Mouse (Mus musculus) MEL (cell line): ENCODE data around the gene Pank1. TPM values are rescaled to one million over a fixed set of nuclear protein-coding genes. Genes with fewer than 3 reads are reported as not detected.
A peak's percentile ranks its signal among the peaks of the same experiment; 100 is the strongest.

Experiments used
- DNase-seq: peaks from one replicate; pipeline ENCODE4 v3.0.0; 2011; ENCODE audit warnings: low read depth, low spot score
- H3K27ac ChIP-seq: 2 replicates; pipeline ENCODE4 v1.5.1; 2012; ENCODE audit warnings: low read depth, mild to moderate bottlenecking, control low read depth, low read length, moderate library complexity; ENCODE audit not compliant: control insufficient read depth
- H3K27me3 ChIP-seq, 2 experiments: fragments of 150-350 bp in 1 of 2; sonication (generic) in 1 of 2; 2 replicates each; pipeline ENCODE4 v1.6.1; 2012; ENCODE audit warnings: low read length in 2 of 2, mild to moderate bottlenecking in 2 of 2, improper control_type of control experiment in 1 of 2, moderate library complexity in 1 of 2; ENCODE audit not compliant: insufficient read depth in 2 of 2, control insufficient read depth in 1 of 2
- H3K36me3 ChIP-seq, 2 experiments: 2 replicates each; pipeline ENCODE4 v1.6.1; 2012 to 2014; ENCODE audit warnings: low read length in 2 of 2, improper control_type of control experiment in 1 of 2, inconsistent platforms in 1 of 2, mild to moderate bottlenecking in 1 of 2; ENCODE audit not compliant: insufficient read depth in 2 of 2, control insufficient read depth in 1 of 2
- H3K4me1 ChIP-seq, 2 experiments: fragments of 150-350 bp in 1 of 2; sonication (generic) in 1 of 2; 2 replicates each; pipeline ENCODE4 v1.6.1; 2012; ENCODE audit warnings: low read length in 2 of 2, improper control_type of control experiment in 1 of 2, mild to moderate bottlenecking in 1 of 2; ENCODE audit not compliant: insufficient read depth in 2 of 2, control insufficient read depth in 1 of 2
- H3K4me3 ChIP-seq, 2 experiments: fragments of 150-350 bp in 1 of 2; sonication (generic) in 1 of 2; 2 replicates each; pipeline ENCODE4 v1.5.1; 2012; ENCODE audit warnings: low read depth in 2 of 2, low read length in 2 of 2, mild to moderate bottlenecking in 2 of 2, moderate library complexity in 2 of 2, control low read depth in 1 of 2, improper control_type of control experiment in 1 of 2; ENCODE audit not compliant: control insufficient read depth in 1 of 2, insufficient read depth in 1 of 2
- H3K79me2 ChIP-seq: 2 replicates; pipeline ENCODE4 v1.6.1; 2012; ENCODE audit warnings: mild to moderate bottlenecking, low read length, moderate library complexity; ENCODE audit not compliant: control insufficient read depth, poor library complexity, insufficient read depth
- H3K9ac ChIP-seq: 2 replicates; pipeline ENCODE4 v1.6.1; 2012; ENCODE audit warnings: low read depth, mild to moderate bottlenecking, control low read depth, low read length, moderate library complexity; ENCODE audit not compliant: control insufficient read depth, poor library complexity, severe bottlenecking
- H3K9me3 ChIP-seq: fragments of 150-350 bp; sonication (generic); replicated peaks from 2 replicates; pipeline ENCODE4 v1.6.1; 2012; ENCODE audit warnings: mild to moderate bottlenecking, low read length, improper control_type of control experiment, moderate library complexity; ENCODE audit not compliant: insufficient read depth
- CHD2 ChIP-seq: IDR thresholded peaks from 2 replicates; pipeline ENCODE4 v1.6.1; 2011; ENCODE audit warnings: low read length, improper control_type of control experiment
- CTCF ChIP-seq, 3 experiments: IDR thresholded peaks in 2 of 3; conservative IDR thresholded peaks in 1 of 3; 2 replicates each; pipeline ENCODE4 v1.5.1; 2011 to 2012; ENCODE audit warnings: low read length in 3 of 3, low read depth in 2 of 3, mild to moderate bottlenecking in 2 of 3, improper control_type of control experiment in 1 of 3, inconsistent platforms in 1 of 3, mixed read lengths in 1 of 3, moderate library complexity in 1 of 3; ENCODE audit not compliant: control insufficient read depth in 1 of 3, insufficient read depth in 1 of 3, poor library complexity in 1 of 3, severe bottlenecking in 1 of 3
- E2F4 ChIP-seq: IDR thresholded peaks from 2 replicates; pipeline ENCODE4 v1.6.1; 2011; ENCODE audit warnings: low read depth, low read length, improper control_type of control experiment, borderline replicate concordance
- ELF1 ChIP-seq: IDR thresholded peaks from 2 replicates; pipeline ENCODE4 v1.6.1; 2014; ENCODE audit warnings: low read depth, mild to moderate bottlenecking, inconsistent platforms, low read length, improper control_type of control experiment, moderate library complexity
- EP300 ChIP-seq, 2 experiments: IDR thresholded peaks; 2 replicates each; pipeline ENCODE4 v1.6.1; 2011; ENCODE audit warnings: improper control_type of control experiment in 2 of 2, low read length in 2 of 2, low read depth in 1 of 2, mild to moderate bottlenecking in 1 of 2
- ETS1 ChIP-seq: IDR thresholded peaks from 2 replicates; pipeline ENCODE4 v1.6.1; 2012; ENCODE audit warnings: low read depth, mild to moderate bottlenecking, inconsistent platforms, low read length, improper control_type of control experiment, moderate library complexity
- GABPA ChIP-seq: IDR thresholded peaks from 2 replicates; pipeline ENCODE4 v1.6.1; 2012; ENCODE audit warnings: low read depth, mild to moderate bottlenecking, inconsistent platforms, low read length, improper control_type of control experiment, moderate library complexity
- GATA1 ChIP-seq: IDR thresholded peaks from 2 replicates; pipeline ENCODE4 v1.6.1; 2011; ENCODE audit warnings: low read depth, low read length, improper control_type of control experiment
- HCFC1 ChIP-seq: IDR thresholded peaks from 2 replicates; pipeline ENCODE4 v1.6.1; 2012; ENCODE audit warnings: low read depth, mild to moderate bottlenecking, inconsistent platforms, low read length, improper control_type of control experiment, moderate library complexity
- JUND ChIP-seq: IDR thresholded peaks from 2 replicates; pipeline ENCODE4 v1.6.1; 2011; ENCODE audit warnings: low read depth, mild to moderate bottlenecking, improper control_type of control experiment, low read length
- KAT2A ChIP-seq: conservative IDR thresholded peaks from 2 replicates; pipeline ENCODE4 v1.6.1; 2012; ENCODE audit warnings: low read depth, low read length, improper control_type of control experiment, inconsistent platforms
- MAX ChIP-seq: IDR thresholded peaks from 2 replicates; pipeline ENCODE4 v1.6.1; 2011; ENCODE audit warnings: low read length, improper control_type of control experiment
- MAZ ChIP-seq: IDR thresholded peaks from 2 replicates; pipeline ENCODE4 v1.6.1; 2012; ENCODE audit warnings: low read depth, mild to moderate bottlenecking, inconsistent platforms, low read length, improper control_type of control experiment
- MEF2A ChIP-seq: IDR thresholded peaks from 2 replicates; pipeline ENCODE4 v1.6.1; 2014; ENCODE audit warnings: low read depth, mild to moderate bottlenecking, inconsistent platforms, low read length, improper control_type of control experiment; ENCODE audit not compliant: poor library complexity, insufficient replicate concordance, severe bottlenecking; ENCODE audit errors: extremely low read depth
- MXI1 ChIP-seq: IDR thresholded peaks from 2 replicates; pipeline ENCODE4 v1.6.1; 2011; ENCODE audit warnings: mild to moderate bottlenecking, low read depth, low read length, improper control_type of control experiment
- MYB ChIP-seq: IDR thresholded peaks from 2 replicates; pipeline ENCODE4 v1.6.1; 2011; ENCODE audit warnings: mild to moderate bottlenecking, low read depth, low read length, improper control_type of control experiment
- MYC ChIP-seq: IDR thresholded peaks from 2 replicates; pipeline ENCODE4 v1.6.1; 2011; ENCODE audit warnings: low read depth, mild to moderate bottlenecking, low read length, improper control_type of control experiment, moderate library complexity
- NELFE ChIP-seq: IDR thresholded peaks from 2 replicates; pipeline ENCODE4 v1.6.1; 2011; ENCODE audit warnings: low read depth, low read length, improper control_type of control experiment
- NRF1 ChIP-seq: IDR thresholded peaks from 2 replicates; pipeline ENCODE4 v1.6.1; 2014; ENCODE audit warnings: low read depth, mild to moderate bottlenecking, inconsistent platforms, low read length, improper control_type of control experiment, moderate library complexity; ENCODE audit not compliant: poor library complexity, insufficient read depth, severe bottlenecking
- POLR2A ChIP-seq, 2 experiments: IDR thresholded peaks; 2 replicates each; pipeline ENCODE4 v1.6.1; 2011 to 2012; ENCODE audit warnings: low read length in 2 of 2, mild to moderate bottlenecking in 2 of 2, control low read depth in 1 of 2, improper control_type of control experiment in 1 of 2, low read depth in 1 of 2, moderate library complexity in 1 of 2; ENCODE audit not compliant: control insufficient read depth in 1 of 2, insufficient read depth in 1 of 2, poor library complexity in 1 of 2
- POLR2AphosphoS5 ChIP-seq: IDR thresholded peaks from 2 replicates; pipeline ENCODE4 v1.6.1; 2012; ENCODE audit warnings: low read depth, borderline replicate concordance, mild to moderate bottlenecking, inconsistent platforms, low read length, moderate library complexity, mixed read lengths
- RAD21 ChIP-seq: IDR thresholded peaks from 2 replicates; pipeline ENCODE4 v1.6.1; 2011; ENCODE audit warnings: mild to moderate bottlenecking, low read depth, low read length, improper control_type of control experiment
- RCOR1 ChIP-seq: IDR thresholded peaks from 2 replicates; pipeline ENCODE4 v1.6.1; 2012; ENCODE audit warnings: low read depth, mild to moderate bottlenecking, inconsistent platforms, low read length, improper control_type of control experiment
- SIN3A ChIP-seq: IDR thresholded peaks from 2 replicates; pipeline ENCODE4 v1.6.1; 2012; ENCODE audit warnings: low read length, improper control_type of control experiment, inconsistent platforms
- SMC3 ChIP-seq: IDR thresholded peaks from 2 replicates; pipeline ENCODE4 v1.6.1; 2011; ENCODE audit warnings: low read depth, low read length, improper control_type of control experiment
- TAL1 ChIP-seq: IDR thresholded peaks from 2 replicates; pipeline ENCODE4 v1.6.1; 2012; ENCODE audit warnings: mild to moderate bottlenecking, inconsistent platforms, low read length, moderate library complexity, mixed read lengths
- TBP ChIP-seq: IDR thresholded peaks from 2 replicates; pipeline ENCODE4 v1.8.0; 2011; ENCODE audit warnings: low read depth, low read length, improper control_type of control experiment
- UBTF ChIP-seq: IDR thresholded peaks from 2 replicates; pipeline ENCODE4 v1.6.1; 2012; ENCODE audit warnings: low read depth, mild to moderate bottlenecking, inconsistent platforms, low read length, improper control_type of control experiment, moderate library complexity, borderline replicate concordance; ENCODE audit not compliant: insufficient read depth
- USF1 ChIP-seq: IDR thresholded peaks from 2 replicates; pipeline ENCODE4 v1.6.1; 2014; ENCODE audit warnings: low read depth, mild to moderate bottlenecking, inconsistent platforms, low read length, improper control_type of control experiment, moderate library complexity
- USF2 ChIP-seq, 2 experiments: IDR thresholded peaks; 2 replicates each; pipeline ENCODE4 v1.6.1; 2011 to 2012; ENCODE audit warnings: improper control_type of control experiment in 2 of 2, low read length in 2 of 2, borderline replicate concordance in 1 of 2, inconsistent platforms in 1 of 2, low read depth in 1 of 2, mild to moderate bottlenecking in 1 of 2; ENCODE audit not compliant: insufficient read depth in 1 of 2
- ZKSCAN1 ChIP-seq: IDR thresholded peaks from 2 replicates; pipeline ENCODE4 v1.6.1; 2012; ENCODE audit warnings: low read depth, mild to moderate bottlenecking, inconsistent platforms, low read length, improper control_type of control experiment, moderate library complexity
- ZMIZ1 ChIP-seq: IDR thresholded peaks from 2 replicates; pipeline ENCODE4 v1.6.1; 2012; ENCODE audit warnings: low read depth, mild to moderate bottlenecking, inconsistent platforms, low read length, improper control_type of control experiment, moderate library complexity
- polyA plus RNA-seq, 2 experiments: library from polyadenylated mRNA; stranded (reverse) in 1 of 2; unstranded in 1 of 2; fragments of >175 nt in 1 of 2; fragments of >200 nt in 1 of 2; gene quantifications; 2 replicates each; pipeline versions ENCODE4 v1.2.1 to v1.2.4; 2012; ENCODE audit warnings: low replicate concordance in 2 of 2, low read depth in 1 of 2; ENCODE audit not compliant: insufficient read length in 2 of 2, insufficient read depth in 1 of 2, missing spikeins in 1 of 2
- total RNA-seq: library from RNA; depleted of rRNA; stranded (reverse); fragments of 300-350 nt; gene quantifications from 2 replicates; pipeline ENCODE4 v1.2.3, GENCODE M21; 2012

Gene Pank1
- total and polyA plus RNA-seq, 3 experiments = 7.2 to 7.6 TPM; not detected in 1

GRCm38 (mm10) chr19:34846508-34847038 is 32.7 kb downstream of the Pank1 start:
- peak overlapping the region; percentile 54 for H3K9ac ChIP-seq
- no peaks in the 10 kb centered on the region for H3K27me3 ChIP-seq
- peak; percentile 81 for DNase-seq
- peaks cover 33 to 58% of the 10 kb centered on the region in 2 experiments for H3K4me1 ChIP-seq
- peak overlapping the region; percentile 45 to 64 for H3K4me3 ChIP-seq
- peaks cover 8% of the 10 kb centered on the region for H3K79me2 ChIP-seq
- H3K27ac ChIP-seq = peak overlapping the region; percentile 96
- H3K36me3 ChIP-seq = peaks cover 0 to 63% of the 10 kb centered on the region in 2 experiments; a peak in 2 of 4 replicates
- no peak for TF ChIP-seq ELF1
- no peak for TF ChIP-seq POLR2AphosphoS5
- peak; percentile 5; the same call in 1 of the 2 replicates for TF ChIP-seq MAZ
- no peak for TF ChIP-seq GABPA
- no peak for TF ChIP-seq JUND
- no peak for TF ChIP-seq MXI1
- TF ChIP-seq MYB = no peak
- no peak for TF ChIP-seq USF1
- peak in 1 of 2 experiments; percentile 6; a peak in 2 of 4 replicates for TF ChIP-seq EP300 (IDR thresholded peaks at IDR 0.05; ENCODE audit: low read depth in 1 of 2, low read length in 2 of 2)
- no peak for TF ChIP-seq MAX
- no peak for TF ChIP-seq UBTF
- TF ChIP-seq USF2 (IDR thresholded peaks at IDR 0.05; ENCODE audit: borderline replicate concordance in 1 of 2, insufficient read depth in 1 of 2, low read depth in 1 of 2, low read length in 2 of 2) = no peak
- TF ChIP-seq RAD21 = no peak
- TF ChIP-seq KAT2A = no peak
- TF ChIP-seq SMC3 = no peak
- peak; percentile 22; the same call in 1 of the 2 replicates for TF ChIP-seq TBP
- TF ChIP-seq RCOR1 = no peak
- TF ChIP-seq ZKSCAN1 = no peak
- peak; percentile 13; the same call in 1 of the 2 replicates for TF ChIP-seq SIN3A
- peak; percentile 19; the same call in 1 of the 2 replicates for TF ChIP-seq ETS1
- no peak for TF ChIP-seq E2F4
- no peak for TF ChIP-seq MEF2A
- TF ChIP-seq NELFE = peak; percentile 30; the same call in 1 of the 2 replicates
- no peak for TF ChIP-seq ZMIZ1
- no peak for TF ChIP-seq CHD2
- no peak for TF ChIP-seq TAL1
- TF ChIP-seq POLR2A (IDR thresholded peaks at IDR 0.05; ENCODE audit: control insufficient read depth in 1 of 2, insufficient read depth in 1 of 2, low read depth in 1 of 2, low read length in 2 of 2, poor library complexity in 1 of 2) = peak in 1 of 2 experiments; percentile 58; a peak in 2 of 4 replicates
- TF ChIP-seq GATA1 = no peak
- peak; percentile 18; the same call in 1 of the 2 replicates for TF ChIP-seq HCFC1
- TF ChIP-seq MYC = peak; percentile 75
- peak; percentile 73 for TF ChIP-seq NRF1
- no peak for TF ChIP-seq CTCF (IDR thresholded peaks at IDR 0.05 in 2 of 3, conservative IDR thresholded peaks at IDR 0.05 in 1 of 3; ENCODE audit: control insufficient read depth in 1 of 3, insufficient read depth in 1 of 3, low read depth in 2 of 3, low read length in 3 of 3, poor library complexity in 1 of 3, severe bottlenecking in 1 of 3)
- TF ChIP-seq, all 39 proteins: peak for 10
- H3K9me3 ChIP-seq = no peaks in the 10 kb centered on the region
